Mouse (Mus musculus): ENCODE data around the gene Rps18. TPM values are rescaled to one million over a fixed set of nuclear protein-coding genes. Genes with fewer than 3 reads are reported as not detected.
A peak's percentile ranks its signal among the peaks of the same experiment; 100 is the strongest.

Rps18 gene
- total and polyA plus RNA-seq, 2 experiments: 252 to 1,933 TPM

GRCm38 (mm10) chr17:33911813-33912414, 43.9 kb downstream of the Rps18 start:
- DNase-seq (ENCODE audit: extremely low read depth, low read depth, low spot score): no peak
- Histone ChIP-seq H3K9ac (ENCODE audit: low read depth, low read length) (no peak overlapping the region), H3K4me1 (ENCODE audit: control insufficient read depth, insufficient read depth, low read length) (peaks cover 9% of the 10 kb centered on the region), H3K27me3 (ENCODE audit: control insufficient read depth, insufficient read depth, low read length) (no peaks in the 10 kb centered on the region), H3K4me3 (ENCODE audit: insufficient read depth, low read depth, low read length) (no peak overlapping the region), H3K79me2 (ENCODE audit: control insufficient read depth, insufficient read depth, low read length) (peaks cover 23% of the 10 kb centered on the region), H3K36me3 (ENCODE audit: control insufficient read depth, insufficient read depth, low read length) (peaks cover 23% of the 10 kb centered on the region; the same call in 1 of the 2 replicates), H3K27ac (replicated peaks; ENCODE audit: insufficient read depth, low read depth, low read length) (no peak overlapping the region)
- 77% methylated on average over 28 of the region's 28 CpGs for WGBS
- TF ChIP-seq CTCF (IDR thresholded peaks at IDR 0.05; ENCODE audit: low read depth, low read length) (no peak), POLR2A (IDR thresholded peaks at IDR 0.05; ENCODE audit: extremely low read depth, insufficient read depth, low read length) (no peak)

DNA sequence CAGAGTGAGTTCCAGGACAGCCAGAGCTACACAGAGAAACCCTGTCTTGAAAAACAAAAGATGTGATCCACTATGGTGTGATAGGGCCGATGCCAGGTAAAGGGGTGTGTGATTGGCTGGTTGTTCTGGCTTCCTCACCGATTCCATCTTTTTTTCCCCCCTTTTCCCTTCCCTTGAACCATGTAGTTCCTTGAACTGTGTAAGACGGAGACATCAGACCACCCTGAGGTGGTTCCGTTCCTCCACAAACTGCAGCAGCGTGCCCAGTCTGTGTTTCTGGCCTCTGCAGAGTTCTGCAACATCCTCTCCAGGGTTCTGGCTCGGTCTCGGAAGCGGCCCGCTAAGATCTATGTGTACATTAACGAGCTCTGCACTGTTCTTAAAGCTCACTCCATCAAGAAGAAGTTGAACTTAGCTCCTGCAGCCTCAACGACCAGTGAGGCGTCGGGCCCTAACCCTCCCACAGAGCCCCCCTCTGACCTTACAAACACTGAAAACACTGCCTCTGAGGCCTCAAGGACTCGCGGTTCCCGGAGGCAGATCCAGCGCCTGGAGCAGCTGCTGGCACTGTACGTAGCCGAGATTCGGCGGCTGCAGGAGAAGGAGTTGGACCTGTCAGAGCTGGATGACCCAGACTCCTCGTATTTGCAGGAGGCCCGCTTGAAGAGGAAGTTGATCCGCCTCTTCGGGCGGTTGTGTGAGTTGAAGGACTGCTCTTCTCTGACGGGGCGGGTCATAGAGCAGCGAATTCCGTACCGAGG, 44.6 kb downstream of the Rps18 start:
- 86% methylated on average over 31 of the region's 31 CpGs for WGBS
- H3K4me1 ChIP-seq (ENCODE audit: control insufficient read depth, insufficient read depth, low read length): peaks cover 7% of the 10 kb centered on the region

GRCm38 (mm10) chr17:33910346-33911051, 45.3 kb downstream of the Rps18 start:
- peaks cover 23% of the 10 kb centered on the region for H3K79me2 ChIP-seq (ENCODE audit: control insufficient read depth, insufficient read depth, low read length)
- H3K4me3 ChIP-seq (ENCODE audit: insufficient read depth, low read depth, low read length): peak overlapping the region; percentile 69
- peak overlapping the region; percentile 90 for H3K27ac ChIP-seq (replicated peaks; ENCODE audit: insufficient read depth, low read depth, low read length)
- WGBS: 38% methylated on average over 11 of the region's 11 CpGs
- H3K36me3 ChIP-seq (ENCODE audit: control insufficient read depth, insufficient read depth, low read length): peaks cover 23% of the 10 kb centered on the region; the same call in 1 of the 2 replicates
- H3K9ac ChIP-seq (ENCODE audit: low read depth, low read length): 0 out of 2 replicates have a peak overlapping the region, but pooled peaks have one; percentile 9
- no peak for TF ChIP-seq POLR2A (IDR thresholded peaks at IDR 0.05; ENCODE audit: extremely low read depth, insufficient read depth, low read length)
- TF ChIP-seq CTCF (IDR thresholded peaks at IDR 0.05; ENCODE audit: low read depth, low read length): no peak
- peaks cover 7% of the 10 kb centered on the region for H3K4me1 ChIP-seq (ENCODE audit: control insufficient read depth, insufficient read depth, low read length)
- DNase-seq (ENCODE audit: extremely low read depth, low read depth, low spot score): no peak
- no peaks in the 10 kb centered on the region for H3K27me3 ChIP-seq (ENCODE audit: control insufficient read depth, insufficient read depth, low read length)

More for the DNA sequence above, 44.6 kb downstream of the Rps18 start:
- no peak for DNase-seq (ENCODE audit: extremely low read depth, low read depth, low spot score)
- peaks cover 23% of the 10 kb centered on the region for H3K79me2 ChIP-seq (ENCODE audit: control insufficient read depth, insufficient read depth, low read length)
- no peak overlapping the region for H3K4me3 ChIP-seq (ENCODE audit: insufficient read depth, low read depth, low read length)
- H3K27me3 ChIP-seq (ENCODE audit: control insufficient read depth, insufficient read depth, low read length): no peaks in the 10 kb centered on the region
- H3K9ac ChIP-seq (ENCODE audit: low read depth, low read length): no peak overlapping the region
- no peak overlapping the region for H3K27ac ChIP-seq (replicated peaks; ENCODE audit: insufficient read depth, low read depth, low read length)
- H3K36me3 ChIP-seq (ENCODE audit: control insufficient read depth, insufficient read depth, low read length): peaks cover 23% of the 10 kb centered on the region; the same call in 1 of the 2 replicates
- TF ChIP-seq POLR2A (IDR thresholded peaks at IDR 0.05; ENCODE audit: extremely low read depth, insufficient read depth, low read length) (no peak), CTCF (IDR thresholded peaks at IDR 0.05; ENCODE audit: low read depth, low read length) (no peak)

DNA sequence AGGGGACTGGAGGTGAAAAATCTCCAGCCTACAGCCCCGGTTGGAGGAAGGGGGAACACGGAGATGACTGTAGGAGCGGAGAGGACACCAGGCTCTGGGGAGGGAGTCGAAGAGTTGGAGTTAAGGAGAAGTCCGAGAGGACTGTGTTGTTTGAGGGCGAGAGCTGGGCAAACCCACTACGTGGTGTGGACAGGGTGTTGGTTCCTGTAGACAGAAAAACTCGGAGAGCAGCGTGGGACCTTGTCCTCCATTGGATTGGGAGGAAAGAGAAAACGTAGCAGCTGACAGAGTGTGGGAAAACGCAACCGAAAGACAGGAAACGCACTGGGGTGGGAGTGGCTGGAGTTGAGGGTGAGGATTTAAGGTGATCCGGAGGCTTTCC, 45.9 kb downstream of the Rps18 start:
- peak; percentile 76 for DNase-seq (ENCODE audit: extremely low read depth, low read depth, low spot score)
- H3K9ac ChIP-seq (ENCODE audit: low read depth, low read length): peak overlapping the region; percentile 82
- peak overlapping the region; percentile 90 for H3K27ac ChIP-seq (replicated peaks; ENCODE audit: insufficient read depth, low read depth, low read length)
- H3K36me3 ChIP-seq (ENCODE audit: control insufficient read depth, insufficient read depth, low read length): peaks cover 23% of the 10 kb centered on the region; the same call in 1 of the 2 replicates
- WGBS: under 1% methylated on average over 14 of the region's 14 CpGs
- no peaks in the 10 kb centered on the region for H3K27me3 ChIP-seq (ENCODE audit: control insufficient read depth, insufficient read depth, low read length)
- peak; percentile 35; the same call in 1 of the 2 replicates for TF ChIP-seq POLR2A (IDR thresholded peaks at IDR 0.05; ENCODE audit: extremely low read depth, insufficient read depth, low read length)
- no peak for TF ChIP-seq CTCF (IDR thresholded peaks at IDR 0.05; ENCODE audit: low read depth, low read length)
- peaks cover 7% of the 10 kb centered on the region for H3K4me1 ChIP-seq (ENCODE audit: control insufficient read depth, insufficient read depth, low read length)
- peak overlapping the region; percentile 69 for H3K4me3 ChIP-seq (ENCODE audit: insufficient read depth, low read depth, low read length)
- H3K79me2 ChIP-seq (ENCODE audit: control insufficient read depth, insufficient read depth, low read length): peaks cover 23% of the 10 kb centered on the region

DNA sequence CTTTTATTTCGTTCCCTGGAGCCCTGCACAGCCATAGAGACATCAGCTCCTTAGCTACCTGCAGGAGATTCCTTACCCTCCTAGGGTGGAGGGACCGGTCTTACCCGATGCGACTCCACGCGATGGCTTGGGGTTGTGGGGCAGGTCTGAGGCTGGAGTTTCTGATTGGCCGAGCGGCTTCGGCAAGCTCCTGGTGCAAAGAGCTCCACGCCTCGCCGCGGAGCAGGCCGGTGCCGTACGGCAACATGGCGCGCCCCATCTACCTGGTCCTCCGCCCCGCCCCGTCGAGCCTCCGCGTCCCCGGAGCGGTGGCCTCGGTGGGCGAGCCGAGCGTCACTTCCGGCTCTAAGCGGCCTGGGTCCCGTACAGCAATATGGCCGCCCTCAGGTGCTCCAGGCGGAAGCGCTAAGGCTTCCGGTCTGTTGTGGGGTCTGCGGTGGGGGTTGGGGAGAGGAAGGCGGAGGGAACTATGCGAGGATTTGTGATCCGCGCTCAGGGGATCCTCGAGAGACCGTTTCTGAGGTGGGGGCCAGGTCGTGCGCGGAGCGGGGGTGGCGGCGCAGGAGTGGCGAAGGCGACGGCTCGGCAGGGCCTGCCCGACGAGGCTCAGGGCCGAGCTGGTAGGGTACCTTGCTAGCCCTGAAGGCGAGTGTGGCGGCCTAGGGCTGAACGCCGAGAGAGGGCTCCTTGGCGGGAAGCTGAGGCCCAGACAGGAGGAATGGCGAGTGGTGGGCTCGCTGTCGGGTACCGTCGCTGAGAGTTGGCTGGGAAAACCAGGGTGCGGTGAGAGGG, 46.5 kb downstream of the Rps18 start, which contains the start of gene Daxx:
TSS of gene Daxx (plus strand) at position 338 of the 792 bp plus-strand sequence.
- Histone ChIP-seq H3K27me3 (ENCODE audit: control insufficient read depth, insufficient read depth, low read length) (no peaks in the 10 kb centered on the region), H3K4me3 (ENCODE audit: insufficient read depth, low read depth, low read length) (peak within 1 kb of the TSS; percentile 70), H3K27ac (replicated peaks; ENCODE audit: insufficient read depth, low read depth, low read length) (peak within 1 kb of the TSS; percentile 90), H3K4me1 (ENCODE audit: control insufficient read depth, insufficient read depth, low read length) (peaks cover 7% of the 10 kb centered on the region), H3K9ac (ENCODE audit: low read depth, low read length) (peak within 1 kb of the TSS; percentile 82), H3K79me2 (ENCODE audit: control insufficient read depth, insufficient read depth, low read length) (peaks cover 23% of the 10 kb centered on the region), H3K36me3 (ENCODE audit: control insufficient read depth, insufficient read depth, low read length) (peaks cover 23% of the 10 kb centered on the region; the same call in 1 of the 2 replicates)
- TF ChIP-seq POLR2A (IDR thresholded peaks at IDR 0.05; ENCODE audit: extremely low read depth, insufficient read depth, low read length) (peak; percentile 40; the same call in 1 of the 2 replicates), CTCF (IDR thresholded peaks at IDR 0.05; ENCODE audit: low read depth, low read length) (no peak)
- WGBS: under 1% methylated on average over 68 of the region's 68 CpGs
- peak; percentile 87 for DNase-seq (ENCODE audit: extremely low read depth, low read depth, low spot score)

All from liver, adult 2 months (tissue).